Mouse (Mus musculus): ENCODE results near the gene Rnase11. TPM values are rescaled to one million over a fixed set of nuclear protein-coding genes. Genes with fewer than 3 reads are reported as not detected.

Rnase11 gene
- total RNA-seq, 2 experiments from 2014 or later, result not detected

- intact Hi-C loops (cut with DNase I), result no loop called here
Measured at GRCm38 (mm10) chr14:51082599-51083581, 32.9 kb upstream of the Rnase11 start.

GRCm38 (mm10) chr14:51081035-51081434, 31.1 kb upstream of the Rnase11 start:
- DNase-seq (ENCODE audit: low spot score), result no peak
- intact Hi-C loops (cut with DNase I), result no loop called here

More at GRCm38 (mm10) chr14:51082599-51083581, 32.9 kb upstream of the Rnase11 start:
- no peak for DNase-seq (ENCODE audit: low spot score)

- no peak for DNase-seq (ENCODE audit: low spot score)
- intact Hi-C loops (cut with DNase I), result no loop called here
Measured at GRCm38 (mm10) chr14:51079180-51079579, 29.2 kb upstream of the Rnase11 start.

GRCm38 (mm10) chr14:51074335-51074734, 24.4 kb upstream of the Rnase11 start, which contains the start of gene Olfr750:
Olfr750 (minus strand) TSS chr14:51074435.
- intact Hi-C loops (cut with DNase I), result no loop called here
- no peak for DNase-seq (ENCODE audit: low spot score)

GRCm38 (mm10) chr14:51069617-51070016, 19.7 kb upstream of the Rnase11 start:
- intact Hi-C loops (cut with DNase I), result no loop called here
- no peak for DNase-seq (ENCODE audit: low spot score)

GRCm38 (mm10) chr14:51068956-51069355, 19.0 kb upstream of the Rnase11 start:
- intact Hi-C loops (cut with DNase I), result no loop called here
- no peak for DNase-seq (ENCODE audit: low spot score)

- intact Hi-C loops (cut with DNase I), result loop anchor here (1.0 to 5.0 kb wide), 2 partner anchors 34 to 128 kb away; partner anchors contain the start of genes Pip4p1 and Pnp
- no peak for DNase-seq (ENCODE audit: low spot score)
Measured at GRCm38 (mm10) chr14:51060761-51061160, 10.8 kb upstream of the Rnase11 start.

- DNase-seq (ENCODE audit: low spot score), result no peak
- intact Hi-C loops (cut with DNase I), result no loop called here
Measured at GRCm38 (mm10) chr14:51057401-51057831, 7.5 kb upstream of the Rnase11 start, which contains the start of gene Rnase12. Rnase12 (minus strand) TSS chr14:51057661.

GRCm38 (mm10) chr14:51054243-51055237, 4.6 kb upstream of the Rnase11 start:
- intact Hi-C loops (cut with DNase I), result no loop called here
- no peak for DNase-seq (ENCODE audit: low spot score)

- no peak for DNase-seq (ENCODE audit: low spot score)
- intact Hi-C loops (cut with DNase I), result no loop called here
Measured at GRCm38 (mm10) chr14:51053176-51053575, 3.2 kb upstream of the Rnase11 start.

GRCm38 (mm10) chr14:51051941-51052340, 2.0 kb upstream of the Rnase11 start:
- intact Hi-C loops (cut with DNase I), result no loop called here
- DNase-seq (ENCODE audit: low spot score), result no peak

GRCm38 (mm10) chr14:51047846-51048245, 2.1 kb downstream of the Rnase11 start:
- intact Hi-C loops (cut with DNase I), result no loop called here
- DNase-seq (ENCODE audit: low spot score), result no peak

GRCm38 (mm10) chr14:51041769-51042168, 8.2 kb downstream of the Rnase11 start, which contains the start of gene Rnase9:
Rnase9 (minus strand) TSS chr14:51041869.
- intact Hi-C loops (cut with DNase I), result no loop called here
- DNase-seq (ENCODE audit: low spot score), result no peak

GRCm38 (mm10) chr14:51036214-51036613, 13.7 kb downstream of the Rnase11 start:
- intact Hi-C loops (cut with DNase I), result no loop called here

GRCm38 (mm10) chr14:51035206-51035605, 14.8 kb downstream of the Rnase11 start:
- no peak for DNase-seq (ENCODE audit: low spot score)
- intact Hi-C loops (cut with DNase I), result no loop called here

More at GRCm38 (mm10) chr14:51036214-51036613, 13.7 kb downstream of the Rnase11 start:
- no peak for DNase-seq (ENCODE audit: low spot score)

GRCm38 (mm10) chr14:51027387-51028155, 22.4 kb downstream of the Rnase11 start:
- intact Hi-C loops (cut with DNase I), result loop anchor here (5.0 kb wide), 2 partner anchors 50 to 70 kb away; no protein-coding TSS in a partner anchor
- DNase-seq (ENCODE audit: low spot score), result no peak

- no peak for DNase-seq (ENCODE audit: low spot score)
- intact Hi-C loops (cut with DNase I), result loop anchor here (1.0 to 5.0 kb wide), 3 partner anchors 34 to 71 kb away; no protein-coding TSS in a partner anchor
Measured at GRCm38 (mm10) chr14:51026391-51027133, 23.4 kb downstream of the Rnase11 start.

GRCm38 (mm10) chr14:51024820-51025219, 25.1 kb downstream of the Rnase11 start:
- DNase-seq (ENCODE audit: low spot score), result no peak
- intact Hi-C loops (cut with DNase I), result loop anchor here (5.0 kb wide), 2 partner anchors 48 to 72 kb away; no protein-coding TSS in a partner anchor

All from heart, postnatal 25 days (tissue).